Comparison of ENCODE assay signal across 34 mouse cellular contexts in the genomic region with DNA sequence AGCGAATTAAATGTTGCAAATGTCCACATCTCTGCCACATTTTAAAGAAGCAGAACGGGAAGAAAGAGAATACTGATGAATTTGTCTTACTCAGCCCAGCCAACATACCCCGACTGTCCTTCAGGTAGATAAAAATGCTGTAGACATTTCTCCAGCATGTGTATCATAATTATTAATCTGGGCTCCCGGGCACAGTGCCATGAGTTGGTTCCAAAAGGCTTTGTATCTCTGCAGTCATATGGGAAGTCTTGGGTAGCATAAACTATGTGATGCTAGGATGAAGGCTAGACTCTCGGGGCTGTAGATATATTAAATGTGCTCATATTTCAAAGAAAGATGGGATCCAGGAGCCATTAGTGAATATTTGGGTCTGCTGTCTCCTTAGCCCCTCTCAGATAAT. TPM values are rescaled to one million over a fixed set of nuclear protein-coding genes. Genes with fewer than 3 reads are reported as not detected.
DNase-seq lines count a peak whose midpoint lies in the region; ATAC-seq lines count a peak whose summit lies in the region.
"Had no signal": no experiment of that assay in that cellular context is flagged by ENCODE, and none has a peak within 500 bp of the region (broad histone marks: within the 10 kb centered on the region; RNA-seq: fewer than 3 reads in every experiment).

No protein-coding gene starts in this region.

- intact Hi-C loops in left cerebral cortex, postnatal 4 days (cut with DNase I) = no loop called here

- no peak overlapping the region for H3K4me2 ChIP-seq in neural tube, embryonic 14.5 days (ENCODE audit: low read depth, low read length)
- no peak overlapping the region for H3K4me2 ChIP-seq in hindbrain, embryonic 12.5 days (replicated peaks)
- H3K4me2 ChIP-seq: embryonic facial prominence, embryonic 13.5 days; forebrain, embryonic 15.5 days; heart, embryonic 11.5 days; hindbrain, embryonic 14.5 days; midbrain, embryonic 12.5 days; neural tube, embryonic 15.5 days had no signal

- peak overlapping the region; percentile 34; the same call in 1 of the 2 replicates for H3K27ac ChIP-seq in neural tube, embryonic 14.5 days (ENCODE audit: low read depth, low read length)
- H3K27ac ChIP-seq in hindbrain, embryonic 12.5 days = no peak overlapping the region
- H3K27ac ChIP-seq: embryonic facial prominence, embryonic 13.5 days; forebrain, embryonic 10.5 days; forebrain, embryonic 15.5 days; gastrocnemius, adult 2 months; hindbrain, embryonic 14.5 days; liver, embryonic 14.5 days; midbrain, embryonic 12.5 days; neural tube, embryonic 15.5 days had no signal

- DNase-seq in left cerebral cortex, postnatal 4 days = peak; percentile 55
- DNase-seq in left cerebral cortex, adult 18-20 months (ENCODE audit: low spot score in 2 of 2) = no peak
- no peak for DNase-seq in neural tube, embryonic 10.5 days (ENCODE audit: extremely low spot score, low spot score)
- DNase-seq in cerebellum, postnatal 10 days = peak; percentile 69 to 80
- no peak for DNase-seq in layer of hippocampus, adult 11-12 months (ENCODE audit: low spot score)
- DNase-seq: adrenal gland, adult 2 months; B cell, adult 2 months; gastrocnemius, adult 2 months; gastrocnemius, postnatal 36 days; heart, adult 18-20 months; heart, postnatal 36 days; kidney, adult 2 months; kidney, postnatal 36 days; layer of hippocampus, postnatal 36 days; liver; lung, adult 2 months; lung, postnatal 14 days; retina, postnatal 1 day; right cerebral cortex, postnatal 14 days; thymus, postnatal 4 days had no signal

- H3K9ac ChIP-seq in neural tube, embryonic 14.5 days (replicated peaks; ENCODE audit: low read depth, low read length) = no peak overlapping the region
- H3K9ac ChIP-seq in hindbrain, embryonic 12.5 days = no peak overlapping the region
- H3K9ac ChIP-seq: embryonic facial prominence, embryonic 13.5 days; forebrain, embryonic 15.5 days; hindbrain, embryonic 14.5 days; liver, embryonic 14.5 days; midbrain, embryonic 12.5 days; neural tube, embryonic 15.5 days had no signal

- H3K4me1 ChIP-seq in neural tube, embryonic 14.5 days (ENCODE audit: control insufficient read depth, insufficient read depth, low read length) = no peaks in the 10 kb centered on the region
- no peaks in the 10 kb centered on the region for H3K4me1 ChIP-seq in hindbrain, embryonic 12.5 days
- H3K4me1 ChIP-seq: forebrain, embryonic 10.5 days; forebrain, embryonic 15.5 days; midbrain, embryonic 12.5 days; neural tube, embryonic 15.5 days had no signal

- H3K36me3 ChIP-seq in neural tube, embryonic 14.5 days (ENCODE audit: control insufficient read depth, insufficient read depth, low read length) = no peaks in the 10 kb centered on the region
- no peaks in the 10 kb centered on the region for H3K36me3 ChIP-seq in hindbrain, embryonic 12.5 days
- H3K36me3 ChIP-seq: embryonic facial prominence, embryonic 13.5 days; forebrain, embryonic 10.5 days; forebrain, embryonic 15.5 days; midbrain, embryonic 12.5 days; neural tube, embryonic 15.5 days had no signal

- H3K9me3 ChIP-seq in neural tube, embryonic 14.5 days (ENCODE audit: control insufficient read depth, low read length) = no peaks in the 10 kb centered on the region
- H3K9me3 ChIP-seq in hindbrain, embryonic 12.5 days (replicated peaks) = no peaks in the 10 kb centered on the region
- H3K9me3 ChIP-seq: embryonic facial prominence, embryonic 13.5 days; forebrain, embryonic 10.5 days; forebrain, embryonic 15.5 days; midbrain, embryonic 12.5 days; neural tube, embryonic 15.5 days had no signal

- no peak overlapping the region for H3K4me3 ChIP-seq in neural tube, embryonic 14.5 days (ENCODE audit: low read depth, low read length)
- H3K4me3 ChIP-seq in hindbrain, embryonic 12.5 days = no peak overlapping the region
- H3K4me3 ChIP-seq: embryonic facial prominence, embryonic 13.5 days; forebrain, embryonic 10.5 days; forebrain, embryonic 15.5 days; gastrocnemius, adult 2 months; midbrain, embryonic 12.5 days; myocyte; neural tube, embryonic 15.5 days had no signal

- WGBS in neural tube, embryonic 14.5 days = 80% methylated on average over 5 of the region's 5 CpGs
- WGBS in hindbrain, embryonic 12.5 days = 88% methylated on average over 5 of the region's 5 CpGs

- ATAC-seq in neural tube, embryonic 14.5 days (ENCODE audit: low read depth) = no peak
- ATAC-seq in hindbrain, embryonic 12.5 days (ENCODE audit: low FRiP score) = no peak
- ATAC-seq: activated CD4-positive, CD25-positive, alpha-beta regulatory T cell, adult 4 months; forebrain, embryonic 15.5 days; inflammation-experienced regulatory T-cells, adult 6 months had no signal

- no peaks in the 10 kb centered on the region for H3K27me3 ChIP-seq in neural tube, embryonic 14.5 days (ENCODE audit: control insufficient read depth, insufficient read depth, low read length)
- no peaks in the 10 kb centered on the region for H3K27me3 ChIP-seq in hindbrain, embryonic 12.5 days
- H3K27me3 ChIP-seq: CH12.LX; embryonic facial prominence, embryonic 13.5 days; forebrain, embryonic 15.5 days; midbrain, embryonic 12.5 days; neural tube, embryonic 15.5 days had no signal

RNA-seq across cellular contexts. Expression of a gene that starts 53.1 kb away (rescaled TPM):
- total RNA-seq in left cerebral cortex, postnatal 4 days (2021) = 10 to 100 TPM; 41.3 to 41.8 TPM
- total RNA-seq in left cerebral cortex, adult 18-20 months (2021) = 10 to 100 TPM; 28.7 to 30.2 TPM
- polyA plus RNA-seq in neural tube, embryonic 14.5 days (2014; fragmentation: Nextera tagmentation; extraction: Ambion mirVana) = 94.7 and 131 TPM in 2 replicates
- polyA plus RNA-seq in hindbrain, embryonic 12.5 days (2016; fragmentation: Nextera tagmentation; extraction: Ambion mirVana) = 130 and 139 TPM in 2 replicates

Comparison
In these comparisons a context has a peak if more than half of its experiments do, and no peak if none do; other contexts are left out.
1. DNase-seq: peak in left cerebral cortex, postnatal 4 days (single experiment) and cerebellum, postnatal 10 days (2 of 2); none in left cerebral cortex, adult 18-20 months (0 of 2), neural tube, embryonic 10.5 days (single experiment) and layer of hippocampus, adult 11-12 months (single experiment).